Mouse (Mus musculus) kidney, postnatal 0 days (tissue): ENCODE results near the gene Bola1. TPM values are rescaled to one million over a fixed set of nuclear protein-coding genes. Genes with fewer than 3 reads are reported as not detected.
A peak's percentile ranks its signal among the peaks of the same experiment; 100 is the strongest.

Experiments used
- ATAC-seq: fragments of 200-750 bp; cut with Nextera tagmentation; replicated peaks from 2 replicates; pipeline ENCODE4 v1.8.0; 2017; ENCODE audit warnings: low read depth, moderate number of reproducible peaks, moderate TSS enrichment, moderate library complexity; ENCODE audit not compliant: low FRiP score
- DNase-seq: peaks from one replicate; pipeline ENCODE4 v3.0.0-alpha.2; 2016; ENCODE audit warnings: low spot score
- H3K27ac ChIP-seq: fragments of 300-500 bp; sonication (generic); 2 replicates; pipeline ENCODE4 v1.5.1; 2014; ENCODE audit warnings: mild to moderate bottlenecking
- H3K27me3 ChIP-seq: fragments of 300-500 bp; sonication (generic); 2 replicates; pipeline ENCODE4 v1.6.1; 2014; ENCODE audit warnings: low read length, mixed read lengths; ENCODE audit not compliant: insufficient read depth
- H3K36me3 ChIP-seq: fragments of 300-500 bp; sonication (generic); 2 replicates; pipeline ENCODE4 v1.6.1; 2014; ENCODE audit warnings: low read length, mixed read lengths; ENCODE audit not compliant: insufficient read depth
- H3K4me1 ChIP-seq: fragments of 300-500 bp; sonication (generic); replicated peaks from 2 replicates; pipeline ENCODE4 v1.6.1; 2014; ENCODE audit warnings: antibody characterized with exemption, low read length, mixed read lengths; ENCODE audit not compliant: insufficient read depth
- H3K4me2 ChIP-seq: fragments of 300-500 bp; sonication (generic); 2 replicates; pipeline ENCODE4 v1.6.1; 2014; ENCODE audit warnings: mild to moderate bottlenecking, low read length, moderate library complexity, mixed read lengths
- H3K4me3 ChIP-seq: fragments of 300-500 bp; sonication (generic); replicated peaks from 2 replicates; pipeline ENCODE4 v1.5.1; 2014; ENCODE audit warnings: low read depth, low read length
- H3K9ac ChIP-seq: fragments of 300-500 bp; sonication (generic); 2 replicates; pipeline ENCODE4 v1.6.1; 2014; ENCODE audit warnings: low read depth, low read length
- H3K9me3 ChIP-seq: fragments of 300-500 bp; sonication (generic); replicated peaks from 2 replicates; pipeline ENCODE4 v1.6.1; 2016; ENCODE audit warnings: low read length, inconsistent platforms, mixed read lengths
- CTCF ChIP-seq: IDR thresholded peaks from 2 replicates; pipeline ENCODE4 v1.5.1; 2016; ENCODE audit warnings: antibody characterized with exemption, low read depth, mild to moderate bottlenecking, moderate library complexity
- WGBS: fragments of 180-500 bp; shearing (Covaris S2); extraction: QIAGEN DNeasy Blood & Tissue Kit; methylation state at CpG from one replicate; pipeline ENCODE4 v1.1.7; 2014; 5-methylcytosine and 5-hydroxymethylcytosine counted together
- microRNA-seq: library from miRNA; unstranded; fragments of <30 nt; microRNA quantifications from one replicate; pipeline ENCODE4, GENCODE M21; 2016
- polyA plus RNA-seq: library from polyadenylated mRNA; unstranded; fragments of >200 nt; fragmentation: Nextera tagmentation; extraction: Ambion mirVana; gene quantifications from 2 replicates; pipeline ENCODE4 v1.2.1, GENCODE M21; 2015

Bola1 gene
- polyA plus RNA-seq, 1 experiment from 2014 or later = 70.5 TPM

GRCm38 (mm10) chr3:96155501-96155900, 64.0 kb downstream of the Bola1 start:
- 77% methylated on average over 8 of the region's 8 CpGs for WGBS
- peaks cover 41% of the 10 kb centered on the region for H3K36me3 ChIP-seq
- no peak for TF ChIP-seq CTCF

GRCm38 (mm10) chr3:96152611-96153010, 66.9 kb downstream of the Bola1 start:
- ATAC-seq = no peak
- 93% methylated on average over 5 of the region's 5 CpGs for WGBS
- Histone ChIP-seq H3K27ac (no peak overlapping the region), H3K36me3 (peaks cover 42% of the 10 kb centered on the region), H3K4me1 (no peaks in the 10 kb centered on the region), H3K9ac (no peak overlapping the region), H3K4me3 (no peak overlapping the region), H3K9me3 (no peaks in the 10 kb centered on the region), H3K4me2 (no peak overlapping the region), H3K27me3 (no peaks in the 10 kb centered on the region)
- no peak for DNase-seq
- no peak for TF ChIP-seq CTCF

More at GRCm38 (mm10) chr3:96155501-96155900, 64.0 kb downstream of the Bola1 start:
- Histone ChIP-seq H3K27me3 (no peaks in the 10 kb centered on the region), H3K4me3 (no peak overlapping the region), H3K4me2 (no peak overlapping the region), H3K4me1 (0 out of 2 replicates have a peak, but pooled peaks cover 5% of the 10 kb centered on the region), H3K9me3 (no peaks in the 10 kb centered on the region), H3K9ac (no peak overlapping the region), H3K27ac (no peak overlapping the region)
- DNase-seq = no peak
- ATAC-seq = 0 out of 2 replicates have a peak, but pooled peaks have one; percentile 23

- ATAC-seq (no peak), DNase-seq (no peak)
- Histone ChIP-seq H3K4me2 (no peak overlapping the region), H3K36me3 (peaks cover 42% of the 10 kb centered on the region), H3K9ac (no peak overlapping the region), H3K4me1 (no peaks in the 10 kb centered on the region), H3K9me3 (no peaks in the 10 kb centered on the region), H3K4me3 (no peak overlapping the region), H3K27ac (no peak overlapping the region), H3K27me3 (no peaks in the 10 kb centered on the region)
- no peak for TF ChIP-seq CTCF
- WGBS = 80% methylated on average over 7 of the region's 7 CpGs
Observed at GRCm38 (mm10) chr3:96151836-96152235, 67.7 kb downstream of the Bola1 start.

- WGBS = 16% methylated on average over 5 of the region's 5 CpGs
Observed at GRCm38 (mm10) chr3:96147950-96148349, 71.6 kb downstream of the Bola1 start.

More at GRCm38 (mm10) chr3:96147950-96148349, 71.6 kb downstream of the Bola1 start:
- Histone ChIP-seq H3K27ac (no peak overlapping the region), H3K4me1 (no peaks in the 10 kb centered on the region), H3K4me3 (no peak overlapping the region), H3K4me2 (no peak overlapping the region), H3K27me3 (no peaks in the 10 kb centered on the region), H3K9me3 (no peaks in the 10 kb centered on the region), H3K36me3 (peaks cover 27% of the 10 kb centered on the region), H3K9ac (no peak overlapping the region)
- no peak for ATAC-seq
- DNase-seq = peak; percentile 91
- TF ChIP-seq CTCF = peak; percentile 90

Small RNA genes lying within 50 kb of the gene (microRNA-seq; reads per million reads assigned to microRNA genes)
- gene Gm44492 (not detected), gene Gm47311 (not detected), gene Gm47313 (not detected)

Other genes starting within 250 kb of the Bola1 start
- 41.5 and 42.5 TPM in 2 replicates for gene Plekho1, start 223.7 kb downstream of the Bola1 start, polyA plus RNA-seq
- gene Vps45, start 161.2 kb downstream of the Bola1 start, polyA plus RNA-seq = 38.1 and 41.9 TPM in 2 replicates
- 20.7 and 21.8 TPM in 2 replicates for gene Otud7b, start 115.2 kb downstream of the Bola1 start, polyA plus RNA-seq
- 27.1 and 35.0 TPM in 2 replicates for gene Mtmr11, start 57.7 kb downstream of the Bola1 start, polyA plus RNA-seq
- 128 and 138 TPM in 2 replicates for gene Sf3b4, start 47.4 kb downstream of the Bola1 start, polyA plus RNA-seq
- gene Sv2a, start 38.6 kb downstream of the Bola1 start, polyA plus RNA-seq = 9.4 and 12.2 TPM in 2 replicates
- not detected in 2 replicates for gene Hist2h2ab, start 156 bp upstream of the Bola1 start, polyA plus RNA-seq
- 7.5 and 8.5 TPM in 2 replicates for gene Hist2h2ac, start 1.2 kb upstream of the Bola1 start, polyA plus RNA-seq
- 8.7 and 8.9 TPM in 2 replicates for gene Hist2h2be, start 1.4 kb upstream of the Bola1 start, polyA plus RNA-seq
- 2.1 and 2.3 TPM in 2 replicates for gene Hist2h3c2, start 19.4 kb upstream of the Bola1 start, polyA plus RNA-seq
- 86.7 and 107 TPM in 2 replicates for gene Hist2h2aa2, start 20.6 kb upstream of the Bola1 start, polyA plus RNA-seq
- gene Hist2h2aa1, start 25.8 kb upstream of the Bola1 start, polyA plus RNA-seq = 30.9 and 33.5 TPM in 2 replicates
- gene Hist2h3c1, start 27.0 kb upstream of the Bola1 start, polyA plus RNA-seq = 0.62 and 1.0 TPM in 2 replicates
- 9.6 and 9.9 TPM in 2 replicates for gene Hist2h4, start 43.6 kb upstream of the Bola1 start, polyA plus RNA-seq
- gene Hist2h3b, start 48.9 kb upstream of the Bola1 start, polyA plus RNA-seq = 34.6 and 36.5 TPM in 2 replicates
- 4.9 and 5.4 TPM in 2 replicates for gene Hist2h2bb, start 50.0 kb upstream of the Bola1 start, polyA plus RNA-seq
- 2.0 and 2.5 TPM in 2 replicates for gene Fcgr1, start 74.3 kb upstream of the Bola1 start, polyA plus RNA-seq
- gene BC107364, start 232.6 kb upstream of the Bola1 start, polyA plus RNA-seq = 0.40 and 0.51 TPM in 2 replicates